Mouse (Mus musculus) CH12.LX (cell line): ENCODE results near the gene Hectd1. TPM values are rescaled to one million over a fixed set of nuclear protein-coding genes. Genes with fewer than 3 reads are reported as not detected.

ENCODE experiments used
- DNase-seq: peaks from one replicate; pipeline ENCODE4 v3.0.0-alpha.2; 2013; ENCODE audit errors: extremely low read depth
- H3K27ac ChIP-seq: 2 replicates; pipeline ENCODE4 v1.5.1; 2012; ENCODE audit warnings: low read depth, mild to moderate bottlenecking, control low read depth, moderate library complexity; ENCODE audit not compliant: insufficient read depth
- H3K27me3 ChIP-seq: replicated peaks from 2 replicates; pipeline ENCODE3; 2012; ENCODE audit warnings: inconsistent platforms
- H3K36me3 ChIP-seq, 2 experiments: replicated peaks in 1 of 2; 2 replicates each; pipeline versions ENCODE3 to v1.6.1; 2012; ENCODE audit warnings: inconsistent platforms in 1 of 2, low read length in 1 of 2, mild to moderate bottlenecking in 1 of 2, mixed read lengths in 1 of 2, moderate library complexity in 1 of 2; ENCODE audit not compliant: control insufficient read depth in 1 of 2, insufficient read depth in 1 of 2
- H3K4me1 ChIP-seq, 2 experiments: 2 replicates each; pipeline ENCODE4 v1.6.1; 2012; ENCODE audit warnings: inconsistent platforms in 1 of 2, moderate library complexity in 1 of 2; ENCODE audit not compliant: insufficient read depth in 2 of 2, control insufficient read depth in 1 of 2
- H3K4me2 ChIP-seq: 2 replicates; pipeline ENCODE4 v1.6.1; 2012; ENCODE audit warnings: low read depth, mild to moderate bottlenecking, control low read depth; ENCODE audit not compliant: poor library complexity, insufficient read depth, severe bottlenecking
- H3K4me3 ChIP-seq, 3 experiments: fragments of 150-350 bp in 1 of 3; sonication (generic) in 1 of 3; replicated peaks in 1 of 3; 2 replicates each; pipeline versions ENCODE3 to v1.5.1; 2011 to 2012; ENCODE audit warnings: low read depth in 2 of 3, low read length in 2 of 3, mild to moderate bottlenecking in 2 of 3, moderate library complexity in 2 of 3, control low read depth in 1 of 3, improper control_type of control experiment in 1 of 3, inconsistent platforms in 1 of 3, mixed read lengths in 1 of 3; ENCODE audit not compliant: poor library complexity in 1 of 3
- H3K79me2 ChIP-seq: replicated peaks from 2 replicates; pipeline ENCODE4 v1.6.1; 2012; ENCODE audit warnings: mild to moderate bottlenecking, moderate library complexity; ENCODE audit not compliant: control insufficient read depth, poor library complexity, insufficient read depth, severe bottlenecking; ENCODE audit errors: extremely low read depth
- H3K9ac ChIP-seq: 2 replicates; pipeline ENCODE4 v1.6.1; 2012; ENCODE audit warnings: low read depth, mild to moderate bottlenecking, control low read depth, moderate library complexity; ENCODE audit not compliant: insufficient read depth
- H3K9me3 ChIP-seq: replicated peaks from 2 replicates; pipeline ENCODE3; 2012; ENCODE audit warnings: low read length, inconsistent platforms, mixed read lengths
- BHLHE40 ChIP-seq: IDR thresholded peaks from 2 replicates; pipeline ENCODE4 v1.6.1; 2011; ENCODE audit warnings: mild to moderate bottlenecking, low read depth, low read length, improper control_type of control experiment
- CHD1 ChIP-seq: IDR thresholded peaks from 2 replicates; pipeline ENCODE4 v1.6.1; 2012; ENCODE audit warnings: low read depth, low read length, improper control_type of control experiment, inconsistent platforms
- CTCF ChIP-seq, 2 experiments: IDR thresholded peaks in 1 of 2; conservative IDR thresholded peaks in 1 of 2; 2 replicates each; pipeline ENCODE4 v1.5.1; 2011 to 2012; ENCODE audit warnings: low read depth in 2 of 2, low read length in 2 of 2, improper control_type of control experiment in 1 of 2, inconsistent platforms in 1 of 2, mild to moderate bottlenecking in 1 of 2, moderate library complexity in 1 of 2
- ELF1 ChIP-seq: IDR thresholded peaks from 2 replicates; pipeline ENCODE4 v1.6.1; 2014; ENCODE audit warnings: low read depth, mild to moderate bottlenecking, inconsistent platforms, low read length, improper control_type of control experiment
- EP300 ChIP-seq: IDR thresholded peaks from 2 replicates; pipeline ENCODE4 v1.6.1; 2011; ENCODE audit warnings: low read length, improper control_type of control experiment
- ETS1 ChIP-seq: conservative IDR thresholded peaks from 2 replicates; pipeline ENCODE4 v1.6.1; 2012; ENCODE audit warnings: low read depth, mild to moderate bottlenecking, inconsistent platforms, low read length, improper control_type of control experiment, moderate library complexity
- JUND ChIP-seq: conservative IDR thresholded peaks from 2 replicates; pipeline ENCODE4 v1.6.1; 2011; ENCODE audit warnings: low read depth, low read length, improper control_type of control experiment
- KAT2A ChIP-seq: IDR thresholded peaks from 2 replicates; pipeline ENCODE4 v1.6.1; 2012; ENCODE audit warnings: low read length, improper control_type of control experiment, inconsistent platforms; ENCODE audit not compliant: insufficient replicate concordance
- MAFK ChIP-seq: IDR thresholded peaks from 2 replicates; pipeline ENCODE4 v1.6.1; 2011; ENCODE audit warnings: low read length, improper control_type of control experiment; ENCODE audit not compliant: insufficient replicate concordance
- MEF2A ChIP-seq: IDR thresholded peaks from 2 replicates; pipeline ENCODE4 v1.6.1; 2014; ENCODE audit warnings: low read depth, mild to moderate bottlenecking, inconsistent platforms, low read length, improper control_type of control experiment, borderline replicate concordance
- MXI1 ChIP-seq: IDR thresholded peaks from 2 replicates; pipeline ENCODE4 v1.6.1; 2011; ENCODE audit warnings: mild to moderate bottlenecking, low read depth, low read length, improper control_type of control experiment
- MYC ChIP-seq: IDR thresholded peaks from 2 replicates; pipeline ENCODE4 v1.6.1; 2011; ENCODE audit warnings: low read depth, mild to moderate bottlenecking, improper control_type of control experiment, low read length
- NELFE ChIP-seq: IDR thresholded peaks from 2 replicates; pipeline ENCODE4 v1.6.1; 2011; ENCODE audit warnings: low read depth, low read length, improper control_type of control experiment
- NRF1 ChIP-seq: IDR thresholded peaks from 2 replicates; pipeline ENCODE4 v1.6.1; 2014; ENCODE audit warnings: low read depth, mild to moderate bottlenecking, inconsistent platforms, low read length, improper control_type of control experiment, moderate library complexity
- PAX5 ChIP-seq: IDR thresholded peaks from 2 replicates; pipeline ENCODE4 v1.6.1; 2012; ENCODE audit warnings: low read length, inconsistent platforms, mixed read lengths
- POLR2A ChIP-seq: IDR thresholded peaks from 2 replicates; pipeline ENCODE4 v1.6.1; 2011; ENCODE audit warnings: low read depth, mild to moderate bottlenecking, improper control_type of control experiment, low read length
- POLR2AphosphoS2 ChIP-seq: IDR thresholded peaks from 2 replicates; pipeline ENCODE4 v1.6.1; 2011; ENCODE audit warnings: low read depth, low read length, improper control_type of control experiment
- RAD21 ChIP-seq: IDR thresholded peaks from 2 replicates; pipeline ENCODE4 v1.6.1; 2011; ENCODE audit warnings: low read depth, mild to moderate bottlenecking, low read length, improper control_type of control experiment, moderate library complexity
- RCOR1 ChIP-seq: conservative IDR thresholded peaks from 2 replicates; pipeline ENCODE4 v1.6.1; 2012; ENCODE audit warnings: low read depth, mild to moderate bottlenecking, inconsistent platforms, low read length, improper control_type of control experiment
- TCF12 ChIP-seq: IDR thresholded peaks from 2 replicates; pipeline ENCODE4 v1.6.1; 2014; ENCODE audit warnings: low read depth, mild to moderate bottlenecking, inconsistent platforms, low read length, improper control_type of control experiment
- UBTF ChIP-seq: IDR thresholded peaks from 2 replicates; pipeline ENCODE4 v1.6.1; 2012; ENCODE audit warnings: low read depth, mild to moderate bottlenecking, inconsistent platforms, low read length, improper control_type of control experiment, moderate library complexity
- USF1 ChIP-seq: IDR thresholded peaks from 2 replicates; pipeline ENCODE4 v1.6.1; 2014; ENCODE audit warnings: low read depth, mild to moderate bottlenecking, inconsistent platforms, low read length, improper control_type of control experiment
- ZC3H11A ChIP-seq: IDR thresholded peaks from 2 replicates; pipeline ENCODE4 v1.6.1; 2012; ENCODE audit warnings: low read depth, mild to moderate bottlenecking, inconsistent platforms, low read length, improper control_type of control experiment
- ZMIZ1 ChIP-seq: IDR thresholded peaks from 2 replicates; pipeline ENCODE4 v1.6.1; 2012; ENCODE audit warnings: low read depth, mild to moderate bottlenecking, inconsistent platforms, low read length, improper control_type of control experiment
- ZNF384 ChIP-seq: IDR thresholded peaks from 2 replicates; pipeline ENCODE4 v1.6.1; 2012; ENCODE audit warnings: low read depth, low read length, improper control_type of control experiment, inconsistent platforms
- dilution Hi-C: fragments of 300-500 bp; cut with MboI; formaldehyde crosslinking; loops from 2 replicates; pipeline ENCODE4 v1.14.3; 2020; ENCODE audit warnings: low sequenced_read_pairs; ENCODE audit not compliant: extremely low pct_unique_long_range_greater_than_20kb, extremely low pct_ligation_motif_present
- in situ Hi-C: fragments of 300-500 bp; cut with MboI; formaldehyde crosslinking; loops from 3 replicates; pipeline ENCODE4 v1.14.3; 2019; ENCODE audit warnings: low sequenced_read_pairs, low pct_ligation_motif_present, low pct_unique_long_range_greater_than_20kb, mixed read lengths
- polyA plus RNA-seq: library from polyadenylated mRNA; unstranded; fragments of >175 nt; gene quantifications from 2 replicates; pipeline ENCODE4 v1.2.1, GENCODE M21; 2012; ENCODE audit warnings: low read depth; ENCODE audit not compliant: insufficient read length
- total RNA-seq, 2 experiments: library from RNA; depleted of rRNA; stranded (reverse); fragments of 300-350 nt in 1 of 2; fragments of >200 nt in 1 of 2; gene quantifications; 2 replicates each; pipeline ENCODE4 v1.2.3; 2012 to 2014

The Hectd1 gene
- total and polyA plus RNA-seq, 3 experiments: 36.2 to 42.3 (median 41.4) TPM

DNA sequence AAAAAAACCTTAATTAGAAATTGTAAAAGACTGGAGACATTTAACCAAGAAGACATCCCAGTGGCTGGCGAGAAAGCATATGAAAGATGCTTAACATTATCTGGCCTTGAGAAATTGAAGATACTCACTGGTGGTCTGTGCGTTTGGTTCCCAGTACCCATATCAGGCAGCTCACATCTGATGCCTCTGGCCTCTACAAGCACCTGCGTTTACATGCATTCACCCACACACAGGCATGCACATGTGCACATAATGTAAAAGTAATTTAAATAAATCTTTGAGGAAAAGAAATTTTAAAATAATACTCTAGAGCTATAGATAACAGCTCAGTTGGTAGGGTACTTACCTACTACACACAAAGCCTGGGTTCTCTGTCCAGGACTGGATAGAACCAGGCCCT, 2.0 kb upstream of the Hectd1 start:
- Histone ChIP-seq H3K4me1 (peaks cover 11 to 32% of the 10 kb centered on the region in 2 experiments), H3K27ac (no peak overlapping the region), H3K9ac (no peak overlapping the region), H3K4me2 (no peak overlapping the region; the same call in 1 of the 2 replicates), H3K27me3 (no peaks in the 10 kb centered on the region), H3K9me3 (no peaks in the 10 kb centered on the region), H3K4me3 (no peak overlapping the region), H3K79me2 (peaks cover 29% of the 10 kb centered on the region), H3K36me3 (peaks cover 3 to 14% of the 10 kb centered on the region in 2 experiments)
- TF ChIP-seq MAFK: no peak
- no peak for TF ChIP-seq MEF2A
- no peak for TF ChIP-seq RCOR1
- TF ChIP-seq RAD21: no peak
- no peak for TF ChIP-seq ZNF384
- TF ChIP-seq CTCF (conservative IDR thresholded peaks at IDR 0.05 in 1 of 2, IDR thresholded peaks at IDR 0.05 in 1 of 2; ENCODE audit: low read depth in 2 of 2, low read length in 2 of 2): no peak
- TF ChIP-seq ETS1: no peak
- TF ChIP-seq ELF1: no peak
- TF ChIP-seq CHD1: no peak
- no peak for TF ChIP-seq POLR2AphosphoS2
- TF ChIP-seq NRF1: no peak
- TF ChIP-seq USF1: no peak
- no peak for TF ChIP-seq BHLHE40
- TF ChIP-seq NELFE: no peak
- no peak for TF ChIP-seq POLR2A
- TF ChIP-seq UBTF: no peak
- TF ChIP-seq TCF12: no peak
- TF ChIP-seq PAX5: no peak
- dilution Hi-C loops: no loop called here
- in situ Hi-C loops: no loop called here
- no peak for DNase-seq

- H3K9ac ChIP-seq: peak overlapping the region; percentile 89
- TF ChIP-seq NRF1: no peak
- no peak for TF ChIP-seq POLR2AphosphoS2
- TF ChIP-seq MYC: no peak
- TF ChIP-seq RAD21: no peak
- no peak for TF ChIP-seq ZC3H11A
- TF ChIP-seq ZMIZ1: no peak
- no peak for TF ChIP-seq EP300
- no peak for TF ChIP-seq JUND
- TF ChIP-seq MXI1: no peak
- TF ChIP-seq KAT2A: no peak
- TF ChIP-seq CTCF (conservative IDR thresholded peaks at IDR 0.05 in 1 of 2, IDR thresholded peaks at IDR 0.05 in 1 of 2; ENCODE audit: low read depth in 2 of 2, low read length in 2 of 2): no peak
- no peak overlapping the region for H3K27ac ChIP-seq
- peaks cover 33% of the 10 kb centered on the region for H3K79me2 ChIP-seq
- peaks cover 3 to 18% of the 10 kb centered on the region in 2 experiments for H3K36me3 ChIP-seq
- H3K4me2 ChIP-seq: peak overlapping the region; percentile 91
- DNase-seq: no peak
- H3K4me3 ChIP-seq: peak overlapping the region; percentile 73 to 88 (median 73)
- dilution Hi-C loops (no loop called here), in situ Hi-C loops (no loop called here)
- no peaks in the 10 kb centered on the region for H3K9me3 ChIP-seq
- H3K27me3 ChIP-seq: no peaks in the 10 kb centered on the region
- H3K4me1 ChIP-seq: peaks cover 11 to 32% of the 10 kb centered on the region in 2 experiments
Observed at GRCm38 (mm10) chr12:51830671-51831070, 1.3 kb upstream of the Hectd1 start.
